Mouse (Mus musculus): Measurements from ENCODE around the gene Col9a2. TPM values are rescaled to one million over a fixed set of nuclear protein-coding genes. Genes with fewer than 3 reads are reported as not detected.

Gene Col9a2
- polyA plus RNA-seq (2015; fragmentation: Nextera tagmentation; extraction: Ambion mirVana): 3.9 TPM in 2 replicates

GRCm38 (mm10) chr4:121039331-121040115 lies at the start of gene Col9a2:
Gene Col9a2 (plus strand): TSS chr4:121039385.
- H3K27me3 ChIP-seq (replicated peaks; ENCODE audit: control insufficient read depth, insufficient read depth, low read length): peaks cover 21% of the 10 kb centered on the region; the same call in 1 of the 2 replicates
- 4% methylated on average over 44 of the region's 46 CpGs for WGBS
- no peak for ATAC-seq

GRCm38 (mm10) chr4:120992284-120992683 lies 46.9 kb upstream of the Col9a2 start:
- Histone ChIP-seq H3K4me3 (ENCODE audit: low read depth, low read length) (no peak overlapping the region), H3K9me3 (ENCODE audit: control insufficient read depth) (no peaks in the 10 kb centered on the region), H3K4me2 (replicated peaks; ENCODE audit: low read depth) (no peak overlapping the region), H3K36me3 (ENCODE audit: control insufficient read depth, insufficient read depth) (peaks cover 3% of the 10 kb centered on the region; the same call in 1 of the 2 replicates), H3K27me3 (replicated peaks; ENCODE audit: control insufficient read depth, insufficient read depth, low read length) (no peaks in the 10 kb centered on the region), H3K9ac (ENCODE audit: low read depth, low read length) (no peak overlapping the region), H3K27ac (ENCODE audit: low read depth, low read length) (no peak overlapping the region), H3K4me1 (replicated peaks; ENCODE audit: control insufficient read depth, insufficient read depth, low read length) (no peaks in the 10 kb centered on the region)
- 82% methylated on average over 2 of the region's 2 CpGs for WGBS
- ATAC-seq: no peak
- TF ChIP-seq CTCF (IDR thresholded peaks at IDR 0.05; ENCODE audit: low read depth): no peak

More at GRCm38 (mm10) chr4:121039331-121040115, at the start of gene Col9a2:
- H3K4me1 ChIP-seq (replicated peaks; ENCODE audit: control insufficient read depth, insufficient read depth, low read length): no peaks in the 10 kb centered on the region
- H3K27ac ChIP-seq (ENCODE audit: low read depth, low read length): no peak within 1 kb of the TSS
- no peak for TF ChIP-seq CTCF (IDR thresholded peaks at IDR 0.05; ENCODE audit: low read depth)
- H3K36me3 ChIP-seq (ENCODE audit: control insufficient read depth, insufficient read depth): no peaks in the 10 kb centered on the region
- no peak within 1 kb of the TSS for H3K9ac ChIP-seq (ENCODE audit: low read depth, low read length)
- no peaks in the 10 kb centered on the region for H3K9me3 ChIP-seq (ENCODE audit: control insufficient read depth)
- peak within 1 kb of the TSS; percentile 29 for H3K4me3 ChIP-seq (ENCODE audit: low read depth, low read length)
- H3K4me2 ChIP-seq (replicated peaks; ENCODE audit: low read depth): peak within 1 kb of the TSS; percentile 55

DNA sequence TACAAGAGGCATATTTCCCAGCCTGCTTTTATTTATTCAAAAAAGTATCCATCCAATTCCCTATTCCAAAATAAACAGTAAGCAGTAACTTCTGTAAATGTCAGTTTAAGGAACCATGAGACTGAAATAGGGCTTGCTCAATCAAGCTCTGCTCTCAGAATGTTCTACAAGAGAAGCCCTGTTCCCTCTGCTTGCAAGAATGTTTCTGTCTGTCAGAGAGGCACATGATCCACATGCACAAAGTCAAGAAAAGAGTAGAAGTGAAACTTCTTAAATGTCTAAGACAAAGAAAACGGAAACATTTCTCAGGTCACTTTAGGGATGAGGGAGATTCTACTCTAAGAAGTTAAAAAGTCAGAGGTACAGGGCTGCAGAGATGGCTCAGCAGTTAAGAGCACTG lies 46.2 kb upstream of the Col9a2 start:
- Histone ChIP-seq H3K4me2 (replicated peaks; ENCODE audit: low read depth) (no peak overlapping the region), H3K27ac (ENCODE audit: low read depth, low read length) (no peak overlapping the region), H3K9me3 (ENCODE audit: control insufficient read depth) (no peaks in the 10 kb centered on the region), H3K4me1 (replicated peaks; ENCODE audit: control insufficient read depth, insufficient read depth, low read length) (no peaks in the 10 kb centered on the region), H3K27me3 (replicated peaks; ENCODE audit: control insufficient read depth, insufficient read depth, low read length) (no peaks in the 10 kb centered on the region), H3K36me3 (ENCODE audit: control insufficient read depth, insufficient read depth) (no peaks in the 10 kb centered on the region), H3K9ac (ENCODE audit: low read depth, low read length) (no peak overlapping the region), H3K4me3 (ENCODE audit: low read depth, low read length) (no peak overlapping the region)
- no peak for ATAC-seq
- WGBS: 74% methylated on average over 1 of the region's 1 CpGs
- TF ChIP-seq CTCF (IDR thresholded peaks at IDR 0.05; ENCODE audit: low read depth): no peak

DNA sequence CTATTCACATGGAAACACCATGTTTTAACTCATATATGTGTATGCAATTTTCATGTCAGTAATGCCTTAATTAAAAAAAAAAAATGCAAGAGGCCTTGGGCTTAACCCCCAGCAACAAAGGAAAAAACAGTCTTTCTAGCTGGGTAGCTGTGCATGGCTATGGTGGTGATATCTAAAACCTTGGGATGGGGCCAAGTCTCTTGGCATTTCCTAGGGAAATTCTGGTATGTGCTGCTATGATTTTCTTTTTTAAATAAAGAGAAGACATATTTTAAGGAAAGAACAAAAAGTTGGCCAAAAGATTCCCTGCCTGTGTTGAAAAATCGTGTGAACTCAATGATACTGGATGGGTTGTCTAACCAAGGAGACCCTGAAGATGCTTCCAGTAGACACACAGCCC lies 43.3 kb upstream of the Col9a2 start:
- no peak overlapping the region for H3K4me2 ChIP-seq (replicated peaks; ENCODE audit: low read depth)

DNA sequence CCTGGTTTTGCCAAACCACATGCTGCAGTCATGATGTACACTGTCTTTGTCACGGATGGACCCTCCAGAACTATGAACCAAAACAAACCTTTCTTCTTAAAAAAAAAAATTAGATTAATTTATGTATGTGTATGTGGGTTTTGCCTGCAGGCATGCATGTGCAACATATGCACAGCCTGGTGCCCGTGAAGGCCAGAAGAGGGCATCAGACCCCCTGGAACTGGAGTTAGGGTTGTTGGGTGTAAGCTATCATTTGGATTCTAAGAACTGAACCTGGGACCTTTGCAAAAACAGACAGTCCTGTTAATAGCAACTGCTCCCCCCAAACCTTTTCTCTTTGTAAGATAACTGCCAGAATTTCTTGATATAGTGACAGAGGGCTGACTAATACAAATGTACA lies 38.1 kb upstream of the Col9a2 start:
- Histone ChIP-seq H3K4me2 (replicated peaks; ENCODE audit: low read depth) (no peak overlapping the region), H3K9ac (ENCODE audit: low read depth, low read length) (no peak overlapping the region), H3K4me1 (replicated peaks; ENCODE audit: control insufficient read depth, insufficient read depth, low read length) (0 out of 2 replicates have a peak, but pooled peaks cover 4% of the 10 kb centered on the region), H3K27me3 (replicated peaks; ENCODE audit: control insufficient read depth, insufficient read depth, low read length) (no peaks in the 10 kb centered on the region), H3K9me3 (ENCODE audit: control insufficient read depth) (no peaks in the 10 kb centered on the region), H3K27ac (ENCODE audit: low read depth, low read length) (no peak overlapping the region), H3K4me3 (ENCODE audit: low read depth, low read length) (no peak overlapping the region), H3K36me3 (ENCODE audit: control insufficient read depth, insufficient read depth) (no peaks in the 10 kb centered on the region)
- no peak for ATAC-seq
- TF ChIP-seq CTCF (IDR thresholded peaks at IDR 0.05; ENCODE audit: low read depth): peak; percentile 19; the same call in 1 of the 2 replicates
- WGBS: 87% methylated on average over 2 of the region's 2 CpGs

More for the DNA sequence above, 43.3 kb upstream of the Col9a2 start:
- Histone ChIP-seq H3K36me3 (ENCODE audit: control insufficient read depth, insufficient read depth) (no peaks in the 10 kb centered on the region), H3K9ac (ENCODE audit: low read depth, low read length) (no peak overlapping the region), H3K4me3 (ENCODE audit: low read depth, low read length) (no peak overlapping the region), H3K27ac (ENCODE audit: low read depth, low read length) (no peak overlapping the region), H3K27me3 (replicated peaks; ENCODE audit: control insufficient read depth, insufficient read depth, low read length) (no peaks in the 10 kb centered on the region), H3K4me1 (replicated peaks; ENCODE audit: control insufficient read depth, insufficient read depth, low read length) (no peaks in the 10 kb centered on the region), H3K9me3 (ENCODE audit: control insufficient read depth) (no peaks in the 10 kb centered on the region)
- TF ChIP-seq CTCF (IDR thresholded peaks at IDR 0.05; ENCODE audit: low read depth): no peak
- WGBS: 94% methylated on average over 1 of the region's 1 CpGs
- no peak for ATAC-seq

GRCm38 (mm10) chr4:121001659-121002058 lies 37.5 kb upstream of the Col9a2 start:
- Histone ChIP-seq H3K9me3 (ENCODE audit: control insufficient read depth) (no peaks in the 10 kb centered on the region), H3K4me3 (ENCODE audit: low read depth, low read length) (no peak overlapping the region), H3K36me3 (ENCODE audit: control insufficient read depth, insufficient read depth) (no peaks in the 10 kb centered on the region), H3K9ac (ENCODE audit: low read depth, low read length) (no peak overlapping the region), H3K27me3 (replicated peaks; ENCODE audit: control insufficient read depth, insufficient read depth, low read length) (no peaks in the 10 kb centered on the region), H3K27ac (ENCODE audit: low read depth, low read length) (no peak overlapping the region), H3K4me2 (replicated peaks; ENCODE audit: low read depth) (no peak overlapping the region), H3K4me1 (replicated peaks; ENCODE audit: control insufficient read depth, insufficient read depth, low read length) (0 out of 2 replicates have a peak, but pooled peaks cover 4% of the 10 kb centered on the region)
- TF ChIP-seq CTCF (IDR thresholded peaks at IDR 0.05; ENCODE audit: low read depth): no peak
- no peak for ATAC-seq
- WGBS: 56% methylated on average over 1 of the region's 1 CpGs
